Mouse (Mus musculus): ENCODE measurements around the gene Pcbp2. TPM values are rescaled to one million over a fixed set of nuclear protein-coding genes. Genes with fewer than 3 reads are reported as not detected.

Gene Pcbp2
- total RNA-seq (2021), result 100 to 1,000 TPM; 628 to 756 TPM
- long read RNA-seq, experiment 1, partial matches to known transcripts, result 9 of 31 reads
- long read RNA-seq, experiment 1, other reads (novel, unspliced or antisense), result 16 of 31 reads
- long read RNA-seq, experiment 2, partial matches to known transcripts, result 60 of 83 reads
- long read RNA-seq, experiment 2, other reads (novel, unspliced or antisense), result 17 of 83 reads

- DNase-seq (ENCODE audit: low spot score in 2 of 2), result peak; percentile 90 to 92
Measured at GRCm38 (mm10) chr15:102470183-102470604, at the start of gene Pcbp2. Pcbp2 (plus strand) TSS chr15:102470539.

GRCm38 (mm10) chr15:102420986-102421385 lies 49.4 kb upstream of the Pcbp2 start:
- DNase-seq (ENCODE audit: low spot score in 2 of 2), result no peak

GRCm38 (mm10) chr15:102421437-102421836 lies 48.9 kb upstream of the Pcbp2 start:
- DNase-seq (ENCODE audit: low spot score in 2 of 2), result no peak

GRCm38 (mm10) chr15:102423602-102424240 lies 46.6 kb upstream of the Pcbp2 start:
- DNase-seq (ENCODE audit: low spot score in 2 of 2), result no peak

GRCm38 (mm10) chr15:102424657-102425056 lies 45.7 kb upstream of the Pcbp2 start:
- DNase-seq (ENCODE audit: low spot score in 2 of 2), result no peak

GRCm38 (mm10) chr15:102426963-102427362 lies 43.4 kb upstream of the Pcbp2 start:
- DNase-seq (ENCODE audit: low spot score in 2 of 2), result no peak

GRCm38 (mm10) chr15:102432046-102432445 lies 38.3 kb upstream of the Pcbp2 start:
- DNase-seq (ENCODE audit: low spot score in 2 of 2), result no peak

- no peak for DNase-seq (ENCODE audit: low spot score in 2 of 2)
Measured at GRCm38 (mm10) chr15:102433173-102433572, 37.2 kb upstream of the Pcbp2 start.

GRCm38 (mm10) chr15:102442490-102442889 lies 27.8 kb upstream of the Pcbp2 start:
- DNase-seq (ENCODE audit: low spot score in 2 of 2), result peak; percentile 81 to 89

GRCm38 (mm10) chr15:102445146-102445545 lies 25.2 kb upstream of the Pcbp2 start, which contains the start of gene Amhr2:
Amhr2 (plus strand) TSS chr15:102445367.
- DNase-seq (ENCODE audit: low spot score in 2 of 2), result no peak

GRCm38 (mm10) chr15:102446448-102446847 lies 23.9 kb upstream of the Pcbp2 start:
- no peak for DNase-seq (ENCODE audit: low spot score in 2 of 2)

GRCm38 (mm10) chr15:102449366-102449765 lies 21.0 kb upstream of the Pcbp2 start:
- DNase-seq (ENCODE audit: low spot score in 2 of 2), result no peak

- DNase-seq (ENCODE audit: low spot score in 2 of 2), result peak; percentile 28 to 43
Measured at GRCm38 (mm10) chr15:102450928-102451327, 19.4 kb upstream of the Pcbp2 start.

- peak in 1 of 2 experiments; percentile 26 for DNase-seq (ENCODE audit: low spot score in 2 of 2)
Measured at GRCm38 (mm10) chr15:102451666-102452430, 18.5 kb upstream of the Pcbp2 start.

- peak in 1 of 2 experiments; percentile 25 for DNase-seq (ENCODE audit: low spot score in 2 of 2)
Measured at GRCm38 (mm10) chr15:102455993-102456392, 14.3 kb upstream of the Pcbp2 start.

GRCm38 (mm10) chr15:102458050-102458736 lies 12.1 kb upstream of the Pcbp2 start:
- DNase-seq (ENCODE audit: low spot score in 2 of 2), result no peak

GRCm38 (mm10) chr15:102458904-102459317 lies 11.4 kb upstream of the Pcbp2 start, which contains the start of gene Prr13:
Prr13 (plus strand) TSS chr15:102459028.
- peak; percentile 78 to 84 for DNase-seq (ENCODE audit: low spot score in 2 of 2)

- no peak for DNase-seq (ENCODE audit: low spot score in 2 of 2)
Measured at GRCm38 (mm10) chr15:102459381-102459780, 11.0 kb upstream of the Pcbp2 start.

- DNase-seq (ENCODE audit: low spot score in 2 of 2), result peak in 1 of 2 experiments; percentile 19
Measured at GRCm38 (mm10) chr15:102459847-102460246, 10.5 kb upstream of the Pcbp2 start.

- peak in 1 of 2 experiments; percentile 23 for DNase-seq (ENCODE audit: low spot score in 2 of 2)
Measured at GRCm38 (mm10) chr15:102460409-102460808, 9.9 kb upstream of the Pcbp2 start.

- DNase-seq (ENCODE audit: low spot score in 2 of 2), result peak in 1 of 2 experiments; percentile 20
Measured at GRCm38 (mm10) chr15:102460971-102461370, 9.4 kb upstream of the Pcbp2 start.
